15 mouse cellular contexts compared by ENCODE assay signal in the genomic region with DNA sequence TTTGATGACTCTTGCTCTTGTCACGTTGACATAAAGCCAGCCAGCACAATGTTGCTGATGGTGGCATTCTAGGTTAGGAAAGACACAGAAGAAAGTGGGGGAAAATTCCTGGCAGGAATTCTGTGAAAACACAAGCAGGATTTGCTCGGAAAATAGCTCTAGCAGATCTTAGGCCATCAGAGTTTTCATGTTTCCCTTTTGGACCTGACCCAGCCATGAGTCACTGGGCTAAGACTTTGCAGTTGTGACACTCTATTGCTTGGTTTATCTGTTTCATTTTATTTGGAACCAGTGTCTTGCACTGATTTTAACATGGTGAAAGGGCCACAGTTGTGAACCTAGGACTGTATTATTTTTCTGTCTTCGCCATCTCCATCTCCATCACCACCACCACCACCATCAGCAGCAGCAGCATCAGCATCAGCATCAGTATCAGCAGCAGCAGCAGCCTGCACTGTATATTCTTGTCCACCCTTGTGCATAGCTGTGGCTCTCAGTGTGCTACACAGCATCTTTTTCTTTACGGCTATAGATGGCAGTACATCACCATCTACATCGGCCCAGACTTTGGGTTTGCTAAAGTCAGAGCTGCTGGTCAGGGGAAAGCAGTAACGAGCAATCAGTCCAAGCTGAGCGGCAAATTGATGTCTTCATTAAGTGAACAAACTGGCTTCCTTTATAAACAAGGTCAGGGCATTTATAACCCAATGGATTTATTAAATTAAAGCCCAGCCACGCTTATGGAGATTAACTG. TPM values are rescaled to one million over a fixed set of nuclear protein-coding genes. Genes with fewer than 3 reads are reported as not detected.
DNase-seq lines count a peak whose midpoint lies in the region; ATAC-seq and TF ChIP-seq lines count a peak whose summit lies in the region.
"Had no signal": no experiment of that assay in that cellular context is flagged by ENCODE, and none has a peak within 500 bp of the region (broad histone marks: within the 10 kb centered on the region; RNA-seq: fewer than 3 reads in every experiment).

No protein-coding gene starts in this region.

- no peak overlapping the region for H3K4me3 ChIP-seq in forebrain, embryonic 16.5 days (replicated peaks; ENCODE audit: low read length)
- no peak overlapping the region for H3K4me3 ChIP-seq in forebrain, embryonic 11.5 days (ENCODE audit: low read depth, low read length)
- no peak overlapping the region for H3K4me3 ChIP-seq in neural tube, embryonic 15.5 days (replicated peaks)
- H3K4me3 ChIP-seq in kidney, embryonic 16.5 days (ENCODE audit: low read length): no peak overlapping the region
- H3K4me3 ChIP-seq: heart, embryonic 15.5 days; layer of hippocampus, adult 2 months; liver, embryonic 15.5 days had no signal

- no peaks in the 10 kb centered on the region for H3K4me1 ChIP-seq in forebrain, embryonic 16.5 days (replicated peaks; ENCODE audit: control insufficient read depth, insufficient read depth, low read length)
- H3K4me1 ChIP-seq in forebrain, embryonic 11.5 days (replicated peaks; ENCODE audit: control insufficient read depth, insufficient read depth, low read length): no peaks in the 10 kb centered on the region
- H3K4me1 ChIP-seq in neural tube, embryonic 15.5 days: no peaks in the 10 kb centered on the region
- no peaks in the 10 kb centered on the region for H3K4me1 ChIP-seq in kidney, embryonic 16.5 days (ENCODE audit: insufficient read depth, low read length)
- H3K4me1 ChIP-seq: heart, embryonic 15.5 days; liver, embryonic 15.5 days had no signal

- TF ChIP-seq CTCF in brain, embryonic 14.5 days (IDR thresholded peaks at IDR 0.05; ENCODE audit: borderline replicate concordance, extremely low read depth, insufficient read depth, insufficient read length): no peak; the same call in 1 of the 2 replicates

- no peak overlapping the region for H3K4me2 ChIP-seq in forebrain, embryonic 16.5 days (ENCODE audit: low read length)
- H3K4me2 ChIP-seq in forebrain, embryonic 11.5 days (ENCODE audit: low read depth, low read length, severe bottlenecking): no peak overlapping the region
- peak overlapping the region; percentile 17; the same call in 1 of the 2 replicates for H3K4me2 ChIP-seq in neural tube, embryonic 15.5 days
- H3K4me2 ChIP-seq in kidney, embryonic 16.5 days (replicated peaks; ENCODE audit: low read depth, low read length): no peak overlapping the region
- H3K4me2 ChIP-seq: heart, embryonic 15.5 days; liver, embryonic 15.5 days had no signal

- H3K27me3 ChIP-seq in forebrain, embryonic 16.5 days (replicated peaks; ENCODE audit: control insufficient read depth, insufficient read depth, low read length): no peaks in the 10 kb centered on the region
- H3K27me3 ChIP-seq in forebrain, embryonic 11.5 days (ENCODE audit: control insufficient read depth, insufficient read depth, low read length): no peaks in the 10 kb centered on the region
- no peaks in the 10 kb centered on the region for H3K27me3 ChIP-seq in neural tube, embryonic 15.5 days (replicated peaks)
- H3K27me3 ChIP-seq in kidney, embryonic 16.5 days (ENCODE audit: insufficient read depth, low read length): no peaks in the 10 kb centered on the region
- H3K27me3 ChIP-seq: heart, embryonic 15.5 days; liver, embryonic 15.5 days had no signal

- peak; percentile 49; the same call in 1 of the 2 replicates for ATAC-seq in forebrain, embryonic 16.5 days
- ATAC-seq in forebrain, embryonic 11.5 days (replicated peaks; ENCODE audit: low FRiP score): no peak
- ATAC-seq in neural tube, embryonic 15.5 days (ENCODE audit: low FRiP score): peak; percentile 68; the same call in 1 of the 2 replicates
- ATAC-seq in inflammation-experienced regulatory T-cells, adult 6 months: no peak
- ATAC-seq in kidney, embryonic 16.5 days (ENCODE audit: low FRiP score, low TSS enrichment): no peak

- TF ChIP-seq POLR2A in brain, embryonic 14.5 days (IDR thresholded peaks at IDR 0.05; ENCODE audit: borderline replicate concordance, extremely low read depth, insufficient read depth, insufficient read length, poor library complexity, severe bottlenecking): no peak

- WGBS in forebrain, embryonic 16.5 days: 72% methylated on average over 8 of the region's 8 CpGs
- WGBS in forebrain, embryonic 11.5 days: 80% methylated on average over 8 of the region's 8 CpGs
- 65% methylated on average over 8 of the region's 8 CpGs for WGBS in neural tube, embryonic 15.5 days
- 75% methylated on average over 8 of the region's 8 CpGs for WGBS in kidney, embryonic 16.5 days

- no peak for DNase-seq in forebrain, embryonic 11.5 days (ENCODE audit: low spot score)
- DNase-seq in lung, postnatal 10 days: peak; percentile 32
- DNase-seq in lung, postnatal 25 days (ENCODE audit: low spot score): no peak
- peak; percentile 60 for DNase-seq in brain, embryonic 14.5 days (ENCODE audit: low read depth)
- DNase-seq: cerebellum, adult 8-10 months; gastrocnemius, postnatal 10 days; kidney, adult 18-20 months; right cerebral cortex, postnatal 25 days had no signal

- H3K9ac ChIP-seq in forebrain, embryonic 16.5 days (replicated peaks; ENCODE audit: low read depth, low read length): no peak overlapping the region
- H3K9ac ChIP-seq in forebrain, embryonic 11.5 days (ENCODE audit: low read length): no peak overlapping the region
- H3K9ac ChIP-seq in neural tube, embryonic 15.5 days (replicated peaks): no peak overlapping the region
- no peak overlapping the region for H3K9ac ChIP-seq in kidney, embryonic 16.5 days (replicated peaks; ENCODE audit: low read length)
- H3K9ac ChIP-seq: heart, embryonic 15.5 days; liver, embryonic 15.5 days had no signal

- H3K36me3 ChIP-seq in forebrain, embryonic 16.5 days (ENCODE audit: control insufficient read depth, insufficient read depth): no peaks in the 10 kb centered on the region
- H3K36me3 ChIP-seq in forebrain, embryonic 11.5 days (ENCODE audit: control insufficient read depth, insufficient read depth, low read length): no peaks in the 10 kb centered on the region
- no peaks in the 10 kb centered on the region for H3K36me3 ChIP-seq in neural tube, embryonic 15.5 days
- H3K36me3 ChIP-seq in kidney, embryonic 16.5 days (ENCODE audit: insufficient read depth, low read length): no peaks in the 10 kb centered on the region
- H3K36me3 ChIP-seq: heart, embryonic 15.5 days; liver, embryonic 15.5 days had no signal

- H3K27ac ChIP-seq in forebrain, embryonic 16.5 days (ENCODE audit: low read length): no peak overlapping the region
- no peak overlapping the region for H3K27ac ChIP-seq in forebrain, embryonic 11.5 days (ENCODE audit: low read depth, low read length)
- no peak overlapping the region for H3K27ac ChIP-seq in neural tube, embryonic 15.5 days (replicated peaks)
- H3K27ac ChIP-seq in kidney, embryonic 16.5 days (ENCODE audit: low read length): no peak overlapping the region
- H3K27ac ChIP-seq: heart, embryonic 15.5 days; layer of hippocampus, adult 2 months; liver, embryonic 15.5 days had no signal

- no peaks in the 10 kb centered on the region for H3K9me3 ChIP-seq in forebrain, embryonic 16.5 days (ENCODE audit: control insufficient read depth, low read length)
- no peaks in the 10 kb centered on the region for H3K9me3 ChIP-seq in forebrain, embryonic 11.5 days (ENCODE audit: control insufficient read depth, low read length)
- no peaks in the 10 kb centered on the region for H3K9me3 ChIP-seq in neural tube, embryonic 15.5 days (replicated peaks)
- H3K9me3 ChIP-seq in kidney, embryonic 16.5 days (ENCODE audit: low read length): no peaks in the 10 kb centered on the region
- H3K9me3 ChIP-seq: heart, embryonic 15.5 days; liver, embryonic 15.5 days had no signal

RNA-seq across cellular contexts. Expression of a gene that starts 46.6 kb away (rescaled TPM):
- 21.4 TPM in 2 replicates for polyA plus RNA-seq in forebrain, embryonic 16.5 days (2015; fragmentation: Nextera tagmentation; extraction: Ambion mirVana)
- 18.5 and 18.9 TPM in 2 replicates for polyA plus RNA-seq in forebrain, embryonic 11.5 days (2014; fragmentation: Nextera tagmentation; extraction: Ambion mirVana)
- 21.0 and 31.1 TPM in 2 replicates for polyA plus RNA-seq in brain, embryonic 14.5 days (2012; rRNA removed)
- 15.7 and 20.7 TPM in 2 replicates for polyA plus RNA-seq in neural tube, embryonic 15.5 days (2015; fragmentation: Nextera tagmentation; extraction: Ambion mirVana)
- polyA plus RNA-seq in inflammation-experienced regulatory T-cells, adult 6 months (2017; shearing (Covaris generic)): 1 to 10 TPM; 1.6 to 3.7 (median 3.5) TPM
- polyA plus RNA-seq in kidney, embryonic 16.5 days (2015; fragmentation: Nextera tagmentation; extraction: Ambion mirVana): 12.0 and 12.5 TPM in 2 replicates

Comparison
In these comparisons a context has a peak if more than half of its experiments do, and no peak if none do; other contexts are left out.
1. ATAC-seq: peak in forebrain, embryonic 16.5 days (single experiment) and neural tube, embryonic 15.5 days (single experiment); none in forebrain, embryonic 11.5 days (single experiment), inflammation-experienced regulatory T-cells, adult 6 months (single experiment) and kidney, embryonic 16.5 days (single experiment).
2. DNase-seq: peak in lung, postnatal 10 days (single experiment) and brain, embryonic 14.5 days (single experiment); none in forebrain, embryonic 11.5 days (single experiment) and lung, postnatal 25 days (single experiment).